Mouse (Mus musculus) granulocyte monocyte progenitor cell, adult 5-6 weeks (primary cell): ENCODE results near the gene 2210418O10Rik. TPM values are rescaled to one million over a fixed set of nuclear protein-coding genes. Genes with fewer than 3 reads are reported as not detected.
A peak's percentile ranks its signal among the peaks of the same experiment; 100 is the strongest.
"Not testable (repeated sequence)": the region's sequence is repeated elsewhere in the genome, so short reads cannot be mapped to it uniquely, and the experiment has no call there.

Experiments used
- ATAC-seq: replicated peaks from 2 replicates; pipeline ENCODE4 v1.8.0; 2016; ENCODE audit warnings: mild to moderate bottlenecking, moderate TSS enrichment, inconsistent platforms; ENCODE audit not compliant: poor library complexity, severe bottlenecking
- total RNA-seq, 2 experiments: library from RNA; stranded (forward) in 1 of 2; stranded (reverse) in 1 of 2; fragments of 200-712, 200-1000 nt in 1 of 2; fragments of >200 nt in 1 of 2; fragmentation: Nextera tagmentation in 1 of 2; gene quantifications; 2 replicates each; pipeline ENCODE4 v1.2.3; 2014 to 2017

2210418O10Rik gene
- total RNA-seq (2014; fragmentation: Nextera tagmentation) (17.8 and 70.8 TPM in 2 replicates), total RNA-seq (2017) (27.7 and 52.5 TPM in 2 replicates)

- not testable (repeated sequence) for ATAC-seq
Observed at GRCm38 (mm10) chr2:176226269-176226668, at the start of gene 2210418O10Rik. 2210418O10Rik (plus strand) TSS chr2:176226569.

DNA sequence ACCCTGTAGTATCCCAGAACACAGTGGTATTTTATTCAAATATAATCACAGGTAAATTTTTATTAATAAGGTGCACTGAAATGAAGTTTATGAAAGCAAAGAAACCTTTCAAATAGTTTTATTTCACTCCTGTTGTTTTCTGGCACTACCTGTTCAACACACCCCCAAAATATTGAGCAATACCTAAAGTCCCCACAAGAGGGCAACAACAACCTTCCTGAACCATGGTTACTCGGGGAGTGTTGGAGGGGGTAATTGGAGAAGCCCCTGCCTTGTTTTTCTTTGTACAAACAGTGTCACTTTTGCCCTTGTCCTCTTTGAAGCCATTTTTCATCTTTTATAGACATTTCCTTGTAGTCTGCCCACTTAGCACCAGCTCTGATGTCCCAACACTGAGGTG, 22.1 kb downstream of the 2210418O10Rik start:
- ATAC-seq, result peak; percentile 63

Other genes with a start within 250 kb of the 2210418O10Rik start
- gene Gm2004, start 76.7 kb upstream of the 2210418O10Rik start, total RNA-seq (2014; fragmentation: Nextera tagmentation), result 0.56 TPM in 1 of 2 replicates, not detected in the other
- gene Gm2004, start 76.7 kb upstream of the 2210418O10Rik start, total RNA-seq (2017), result 2.7 and 18.0 TPM in 2 replicates
- not detected in 2 replicates for gene Gm11009, start 92.9 kb downstream of the 2210418O10Rik start, total RNA-seq (2014; fragmentation: Nextera tagmentation)
- gene Gm11009, start 92.9 kb downstream of the 2210418O10Rik start, total RNA-seq (2017), result not detected in 2 replicates
- gene Gm14435, start 197.0 kb downstream of the 2210418O10Rik start, total RNA-seq (2014; fragmentation: Nextera tagmentation), result 6.1 and 6.3 TPM in 2 replicates
- 2.9 and 4.2 TPM in 2 replicates for gene Gm14435, start 197.0 kb downstream of the 2210418O10Rik start, total RNA-seq (2017)